Mouse (Mus musculus): ENCODE measurements at regions not wholly inside any gene's neighbourhood (a gene's known extent, or its start where the extent isn't known, plus 50 kb on each side); places are given as distances from the start of the nearest gene placed in this dataset.

GRCm38 (mm10) chr14:56313969-56314368, 50.9 kb upstream of the Atp12a start:
- intact Hi-C loops (cut with DNase I): loop anchor here (2.0 to 5.0 kb wide), 2 partner anchors 39 to 83 kb away; no protein-coding TSS in a partner anchor
- peak in 1 of 2 experiments; percentile 23 for DNase-seq

GRCm38 (mm10) chr14:56314459-56314858, 50.4 kb upstream of the Atp12a start:
- peak; percentile 42 to 55 for DNase-seq
- intact Hi-C loops (cut with DNase I): loop anchor here (2.0 to 5.0 kb wide), 2 partner anchors 38 to 83 kb away; no protein-coding TSS in a partner anchor

Measured in heart, postnatal 36 days (tissue).